Mouse (Mus musculus) v-Abl transformed pro-B cells (cell line): Measurements from ENCODE around the gene Ythdf1.

Source experiments
- in situ Hi-C, 2 experiments: fragments of 400-800 bp; cut with MboI; formaldehyde crosslinking; loops; one replicate each; pipeline ENCODE4 v1.15.1; 2025; ENCODE audit not compliant: unreplicated experiment in 2 of 2

Ythdf1 gene

GRCm38 (mm10) chr2:180920810-180921400 is at the start of gene Ythdf1:
Gene Ythdf1, minus strand, starts transcription at chr2:180920949.
- in situ Hi-C loops = no loop called here

- in situ Hi-C loops = no loop called here
These were observed 46.4 kb upstream of the Ythdf1 start, which contains the start of gene Arfgap1 for GRCm38 (mm10) chr2:180967010-180967763. Gene Arfgap1, plus strand, starts transcription at chr2:180967225.

GRCm38 (mm10) chr2:180966092-180966882 is 45.5 kb upstream of the Ythdf1 start:
- in situ Hi-C loops = no loop called here

GRCm38 (mm10) chr2:180963956-180964355 is 43.2 kb upstream of the Ythdf1 start:
- in situ Hi-C loops = loop anchor here (5.0 kb wide), 1 partner anchor 37 kb away; the partner anchor contains the start of gene Birc7 (in 2 of the 2)

- in situ Hi-C loops = loop anchor here (5.0 kb wide), 1 partner anchor 35 kb away; the partner anchor contains the start of gene Birc7 (in 2 of the 2)
These were observed 42.0 kb upstream of the Ythdf1 start for GRCm38 (mm10) chr2:180962616-180963308.

- in situ Hi-C loops = loop anchor here (5.0 kb wide), 1 partner anchor 33 kb away; the partner anchor contains the start of gene Birc7 (in 2 of the 2)
These were observed 39.4 kb upstream of the Ythdf1 start for GRCm38 (mm10) chr2:180960187-180960586.

- in situ Hi-C loops = loop anchor here (5.0 kb wide), 1 partner anchor 32 kb away; the partner anchor contains the start of gene Birc7 (in 2 of the 2)
These were observed 38.9 kb upstream of the Ythdf1 start for GRCm38 (mm10) chr2:180959605-180960004.

GRCm38 (mm10) chr2:180954061-180955047 is 33.6 kb upstream of the Ythdf1 start, which contains the start of gene Nkain4:
Gene Nkain4, minus strand, starts transcription at chr2:180954699.
- in situ Hi-C loops = no loop called here

GRCm38 (mm10) chr2:180953638-180954037 is 32.9 kb upstream of the Ythdf1 start:
- in situ Hi-C loops = no loop called here

- in situ Hi-C loops = no loop called here
These were observed 32.0 kb upstream of the Ythdf1 start for GRCm38 (mm10) chr2:180952731-180953171.

- in situ Hi-C loops = no loop called here
These were observed 29.2 kb upstream of the Ythdf1 start for GRCm38 (mm10) chr2:180949947-180950346.

GRCm38 (mm10) chr2:180941869-180942268 is 21.1 kb upstream of the Ythdf1 start:
- in situ Hi-C loops = no loop called here

GRCm38 (mm10) chr2:180940187-180940586 is 19.4 kb upstream of the Ythdf1 start:
- in situ Hi-C loops = no loop called here

- in situ Hi-C loops = loop anchor here in 1 of 2 experiments (5.0 kb wide), 1 partner anchor 130 kb away; no protein-coding TSS in a partner anchor
These were observed 11.7 kb upstream of the Ythdf1 start for GRCm38 (mm10) chr2:180932418-180932817.

- in situ Hi-C loops = loop anchor here (5.0 kb wide), 2 partner anchors 34 to 129 kb away; no protein-coding TSS in a partner anchor
These were observed 8.0 kb upstream of the Ythdf1 start, which contains the start of gene Birc7 for GRCm38 (mm10) chr2:180928723-180929122. Gene Birc7, plus strand, starts transcription at chr2:180929023.

- in situ Hi-C loops = loop anchor here (5.0 kb wide), 2 partner anchors 37 to 132 kb away; no protein-coding TSS in a partner anchor
These were observed 4.4 kb upstream of the Ythdf1 start for GRCm38 (mm10) chr2:180925176-180925575.

GRCm38 (mm10) chr2:180922739-180923138 is 2.0 kb upstream of the Ythdf1 start:
- in situ Hi-C loops = no loop called here
